Mouse (Mus musculus) stomach, embryonic 14.5 days (tissue): Measurements from ENCODE around the gene Faim. TPM values are rescaled to one million over a fixed set of nuclear protein-coding genes. Genes with fewer than 3 reads are reported as not detected.

Experiments
- ATAC-seq: fragments of 200-750 bp; cut with Nextera tagmentation; 2 replicates; pipeline ENCODE4 v1.8.0; 2017; ENCODE audit warnings: low read depth, moderate TSS enrichment; ENCODE audit not compliant: insufficient number of reproducible peaks, insufficient read depth, low FRiP score
- H3K27ac ChIP-seq: fragments of 300-500 bp; sonication (generic); 2 replicates; pipeline ENCODE4 v1.5.1; 2014; ENCODE audit warnings: mild to moderate bottlenecking, low read length, moderate library complexity, mixed read lengths
- H3K27me3 ChIP-seq: fragments of 300-500 bp; sonication (generic); 2 replicates; pipeline ENCODE4 v1.6.1; 2014; ENCODE audit warnings: low read length, control low read depth, mixed read lengths; ENCODE audit not compliant: control insufficient read depth, insufficient read depth
- H3K36me3 ChIP-seq: fragments of 300-500 bp; sonication (generic); 2 replicates; pipeline ENCODE4 v1.6.1; 2014; ENCODE audit warnings: mild to moderate bottlenecking, control low read depth, low read length, moderate library complexity, mixed read lengths; ENCODE audit not compliant: control insufficient read depth, insufficient read depth
- H3K4me1 ChIP-seq: fragments of 300-500 bp; sonication (generic); 2 replicates; pipeline ENCODE4 v1.6.1; 2014; ENCODE audit warnings: low read length, control low read depth, mixed read lengths; ENCODE audit not compliant: control insufficient read depth, insufficient read depth
- H3K4me2 ChIP-seq: fragments of 300-500 bp; sonication (generic); replicated peaks from 2 replicates; pipeline ENCODE4 v1.6.1; 2014; ENCODE audit warnings: low read depth, low read length, control low read depth
- H3K4me3 ChIP-seq: fragments of 300-500 bp; sonication (generic); 2 replicates; pipeline ENCODE4 v1.5.1; 2014; ENCODE audit warnings: low read depth, low read length, control low read depth
- H3K9ac ChIP-seq: fragments of 300-500 bp; sonication (generic); replicated peaks from 2 replicates; pipeline ENCODE4 v1.6.1; 2014; ENCODE audit warnings: low read depth, mild to moderate bottlenecking, control low read depth, low read length, moderate library complexity, mixed read lengths
- H3K9me3 ChIP-seq: fragments of 300-500 bp; sonication (generic); 2 replicates; pipeline ENCODE4 v1.6.1; 2016; ENCODE audit warnings: low read depth, low read length, control low read depth; ENCODE audit not compliant: control insufficient read depth
- WGBS: fragments of 180-500 bp; shearing (Covaris S2); extraction: QIAGEN DNeasy Blood & Tissue Kit; methylation state at CpG from one replicate; pipeline ENCODE4 v1.1.7; 2014; 5-methylcytosine and 5-hydroxymethylcytosine counted together
- polyA plus RNA-seq: library from polyadenylated mRNA; unstranded; fragments of >200 nt; fragmentation: Nextera tagmentation; extraction: Ambion mirVana; gene quantifications from 2 replicates; pipeline ENCODE4 v1.2.1, GENCODE M21; 2014

The Faim gene
- polyA plus RNA-seq, 1 experiment from 2014 or later, result 44.7 TPM

DNA sequence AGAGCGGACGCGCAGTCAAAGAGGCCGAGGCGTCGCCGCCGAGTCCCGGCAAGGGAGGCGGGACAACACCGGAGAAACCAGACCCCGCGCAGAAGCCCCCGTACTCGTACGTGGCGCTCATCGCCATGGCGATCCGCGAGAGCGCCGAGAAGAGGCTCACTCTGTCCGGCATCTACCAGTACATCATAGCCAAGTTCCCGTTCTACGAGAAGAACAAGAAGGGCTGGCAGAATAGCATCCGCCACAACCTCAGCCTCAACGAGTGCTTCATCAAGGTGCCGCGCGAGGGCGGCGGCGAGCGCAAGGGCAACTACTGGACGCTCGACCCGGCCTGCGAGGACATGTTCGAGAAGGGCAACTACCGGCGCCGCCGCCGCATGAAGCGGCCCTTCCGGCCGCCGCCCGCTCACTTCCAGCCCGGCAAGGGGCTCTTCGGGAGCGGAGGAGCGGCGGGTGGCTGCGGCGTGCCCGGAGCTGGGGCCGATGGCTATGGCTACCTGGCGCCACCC, 30.4 kb upstream of the Faim start:
- Histone ChIP-seq H3K4me3 (peak overlapping the region; percentile 35), H3K4me2 (peak overlapping the region; percentile 63), H3K9me3 (no peaks in the 10 kb centered on the region), H3K36me3 (no peaks in the 10 kb centered on the region), H3K9ac (no peak overlapping the region), H3K4me1 (peaks cover 17% of the 10 kb centered on the region), H3K27ac (no peak overlapping the region), H3K27me3 (peaks cover 77% of the 10 kb centered on the region)
- no peak; the same call in 1 of the 2 replicates for ATAC-seq
- under 1% methylated on average over 56 of the region's 60 CpGs for WGBS

GRCm38 (mm10) chr9:98956591-98957381, 29.4 kb upstream of the Faim start:
- Histone ChIP-seq H3K4me2 (peak overlapping the region; percentile 63), H3K27ac (no peak overlapping the region), H3K9ac (no peak overlapping the region), H3K4me3 (peak overlapping the region; percentile 35), H3K4me1 (peaks cover 17% of the 10 kb centered on the region), H3K9me3 (no peaks in the 10 kb centered on the region), H3K36me3 (no peaks in the 10 kb centered on the region), H3K27me3 (peaks cover 76% of the 10 kb centered on the region)
- ATAC-seq, result no peak; the same call in 1 of the 2 replicates
- WGBS, result under 1% methylated on average over 76 of the region's 80 CpGs

DNA sequence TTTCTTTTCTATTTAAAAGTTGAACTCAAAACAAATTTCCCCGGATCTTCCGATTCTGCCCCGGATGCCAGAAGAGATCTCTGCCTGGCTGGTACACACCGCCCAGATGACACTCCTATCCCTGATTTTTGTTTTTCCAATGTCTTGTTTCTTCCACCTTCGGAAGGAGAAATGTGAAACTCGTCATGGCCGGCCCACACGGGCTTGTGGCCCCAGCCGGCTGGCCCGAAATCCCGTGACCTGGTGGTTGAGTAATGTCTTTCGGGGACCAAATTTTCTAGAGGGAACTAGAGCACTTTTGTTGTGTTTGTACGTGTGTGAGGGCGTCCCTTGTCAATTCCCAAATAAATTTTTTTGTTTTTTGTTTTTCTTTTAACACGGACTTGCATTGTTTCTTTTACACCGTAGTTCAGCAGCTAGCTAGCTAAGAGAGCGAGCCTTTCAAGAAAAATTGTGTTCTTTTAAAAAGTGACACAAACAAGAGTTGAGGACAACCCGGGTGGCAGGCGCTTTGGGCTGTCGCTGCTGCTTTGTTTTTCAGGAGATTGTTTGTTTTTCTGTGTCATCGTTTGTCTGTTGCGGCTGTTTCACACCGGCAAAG, 28.3 kb upstream of the Faim start:
- Histone ChIP-seq H3K4me2 (no peak overlapping the region), H3K9ac (no peak overlapping the region), H3K4me3 (no peak overlapping the region), H3K4me1 (peaks cover 17% of the 10 kb centered on the region), H3K9me3 (no peaks in the 10 kb centered on the region), H3K36me3 (no peaks in the 10 kb centered on the region), H3K27ac (no peak overlapping the region), H3K27me3 (peaks cover 74% of the 10 kb centered on the region)
- 1% methylated on average over 23 of the region's 23 CpGs for WGBS
- no peak for ATAC-seq

DNA sequence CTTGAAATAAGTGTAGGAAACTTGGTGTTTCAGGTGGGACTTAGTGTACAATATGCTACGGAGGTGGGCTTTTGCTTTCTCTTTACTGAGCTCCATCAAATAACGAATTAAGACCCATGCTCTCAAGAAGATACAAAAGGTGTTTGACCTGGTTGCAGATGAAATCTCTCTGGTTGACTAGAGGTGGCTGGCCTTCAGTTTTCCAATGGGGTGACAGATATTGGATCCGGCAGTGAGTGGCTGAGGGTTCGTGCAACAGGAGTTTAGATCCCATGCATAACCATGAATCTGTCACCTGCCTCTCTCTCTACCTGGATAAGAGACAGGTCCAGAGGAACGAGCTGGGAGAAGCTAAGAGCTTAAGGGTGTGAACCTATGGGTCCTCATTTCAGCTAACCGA, 27.5 kb upstream of the Faim start:
- peaks cover 75% of the 10 kb centered on the region for H3K27me3 ChIP-seq
- H3K9me3 ChIP-seq, result no peaks in the 10 kb centered on the region
- H3K27ac ChIP-seq, result no peak overlapping the region
- H3K4me2 ChIP-seq, result no peak overlapping the region
- H3K4me3 ChIP-seq, result no peak overlapping the region
- no peak overlapping the region for H3K9ac ChIP-seq
- H3K4me1 ChIP-seq, result peaks cover 17% of the 10 kb centered on the region
- WGBS, result 8% methylated on average over 6 of the region's 6 CpGs
- no peak for ATAC-seq
- no peaks in the 10 kb centered on the region for H3K36me3 ChIP-seq

DNA sequence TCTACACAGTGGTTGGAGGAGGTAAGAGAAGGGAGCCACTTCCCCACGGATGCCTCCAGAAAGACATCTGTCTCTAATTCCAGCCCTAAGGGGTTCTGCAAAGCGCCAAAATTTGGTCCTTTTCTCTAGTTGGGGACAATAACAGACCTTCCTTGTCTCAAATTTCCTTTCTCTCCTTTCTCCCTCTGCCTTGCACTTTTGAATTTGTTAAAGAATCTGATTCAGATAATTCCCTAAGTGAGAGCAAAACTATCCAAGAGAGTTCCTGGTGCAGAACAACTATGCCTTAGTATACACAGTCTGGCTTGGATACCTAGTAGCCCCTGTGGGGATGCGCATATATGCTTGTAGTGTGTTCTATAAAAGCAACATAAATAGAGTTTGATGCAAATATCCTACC, 26.3 kb upstream of the Faim start:
- Histone ChIP-seq H3K4me2 (no peak overlapping the region), H3K36me3 (no peaks in the 10 kb centered on the region), H3K9ac (no peak overlapping the region), H3K27ac (no peak overlapping the region), H3K4me1 (peaks cover 17% of the 10 kb centered on the region), H3K4me3 (no peak overlapping the region), H3K27me3 (peaks cover 73% of the 10 kb centered on the region), H3K9me3 (no peaks in the 10 kb centered on the region)
- 25% methylated on average over 3 of the region's 3 CpGs for WGBS
- ATAC-seq, result no peak

GRCm38 (mm10) chr9:98960348-98960747, 25.8 kb upstream of the Faim start:
- WGBS, result 25% methylated on average over 5 of the region's 5 CpGs

GRCm38 (mm10) chr9:98961591-98962477, 24.3 kb upstream of the Faim start:
- no peak for ATAC-seq
- Histone ChIP-seq H3K9ac (no peak overlapping the region), H3K27me3 (peaks cover 65% of the 10 kb centered on the region), H3K4me1 (peaks cover 5% of the 10 kb centered on the region; the same call in 1 of the 2 replicates), H3K4me3 (no peak overlapping the region), H3K9me3 (no peaks in the 10 kb centered on the region), H3K4me2 (no peak overlapping the region), H3K27ac (no peak overlapping the region), H3K36me3 (no peaks in the 10 kb centered on the region)
- 6% methylated on average over 22 of the region's 22 CpGs for WGBS

More at GRCm38 (mm10) chr9:98960348-98960747, 25.8 kb upstream of the Faim start:
- Histone ChIP-seq H3K9ac (no peak overlapping the region), H3K4me1 (peaks cover 20% of the 10 kb centered on the region), H3K27me3 (peaks cover 73% of the 10 kb centered on the region), H3K27ac (no peak overlapping the region), H3K9me3 (no peaks in the 10 kb centered on the region), H3K4me2 (no peak overlapping the region), H3K36me3 (no peaks in the 10 kb centered on the region), H3K4me3 (no peak overlapping the region)
- ATAC-seq, result no peak
